Comparison of ENCODE assay signal across 10 mouse cellular contexts in the genomic region with DNA sequence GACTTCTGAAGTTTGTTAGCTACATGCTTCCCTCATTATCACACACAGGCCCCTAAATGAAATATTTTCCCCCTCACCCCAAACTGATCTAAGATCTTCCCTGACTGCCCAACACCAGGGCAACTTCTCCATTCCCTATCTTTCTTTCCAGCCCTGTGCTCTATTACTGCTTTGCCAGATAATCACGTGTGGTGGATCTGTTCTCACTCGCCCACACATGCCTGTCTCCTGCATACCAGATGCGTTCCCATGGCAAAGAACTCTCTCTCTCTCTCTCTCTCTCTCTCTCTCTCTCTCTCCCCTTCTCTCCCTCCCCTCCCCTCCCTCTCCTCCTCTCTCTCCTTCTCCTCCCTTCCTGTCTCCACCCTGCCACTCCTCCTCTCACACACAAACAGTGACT.
DNase-seq lines count a peak whose midpoint lies in the region; ATAC-seq and TF ChIP-seq lines count a peak whose summit lies in the region.
"Had no signal": no experiment of that assay in that cellular context is flagged by ENCODE, and none has a peak within 500 bp of the region (broad histone marks: within the 10 kb centered on the region; RNA-seq: fewer than 3 reads in every experiment).

No protein-coding gene starts in this region.

- 18% methylated on average over 3 of the region's 3 CpGs for WGBS in kidney, embryonic 16.5 days
- 22% methylated on average over 3 of the region's 3 CpGs for WGBS in embryonic facial prominence, embryonic 12.5 days
- WGBS in hindbrain, postnatal 0 days = 13% methylated on average over 3 of the region's 3 CpGs
- WGBS in midbrain, embryonic 15.5 days = 20% methylated on average over 3 of the region's 3 CpGs

- H3K36me3 ChIP-seq in kidney, embryonic 16.5 days (ENCODE audit: insufficient read depth, low read length) = no peaks in the 10 kb centered on the region
- no peaks in the 10 kb centered on the region for H3K36me3 ChIP-seq in embryonic facial prominence, embryonic 12.5 days
- no peaks in the 10 kb centered on the region for H3K36me3 ChIP-seq in hindbrain, postnatal 0 days (ENCODE audit: insufficient read depth, low read length)
- no peaks in the 10 kb centered on the region for H3K36me3 ChIP-seq in midbrain, embryonic 15.5 days (replicated peaks)

- H3K27me3 ChIP-seq in kidney, embryonic 16.5 days (ENCODE audit: insufficient read depth, low read length) = no peaks in the 10 kb centered on the region
- H3K27me3 ChIP-seq in embryonic facial prominence, embryonic 12.5 days = no peaks in the 10 kb centered on the region
- no peaks in the 10 kb centered on the region for H3K27me3 ChIP-seq in hindbrain, postnatal 0 days (ENCODE audit: insufficient read depth, low read length)
- H3K27me3 ChIP-seq in midbrain, embryonic 15.5 days (replicated peaks) = no peaks in the 10 kb centered on the region

- H3K4me3 ChIP-seq in kidney, embryonic 16.5 days (ENCODE audit: low read length) = no peak overlapping the region
- H3K4me3 ChIP-seq in embryonic facial prominence, embryonic 12.5 days = no peak overlapping the region
- H3K4me3 ChIP-seq in hindbrain, postnatal 0 days (ENCODE audit: low read length) = no peak overlapping the region
- H3K4me3 ChIP-seq in midbrain, embryonic 15.5 days = no peak overlapping the region

- peak; percentile 69; the same call in 1 of the 2 replicates for ATAC-seq in kidney, embryonic 16.5 days (ENCODE audit: low FRiP score, low TSS enrichment)
- peak; percentile 81 for ATAC-seq in embryonic facial prominence, embryonic 12.5 days (ENCODE audit: insufficient number of reproducible peaks, insufficient read depth, low FRiP score, low TSS enrichment)
- peak; percentile 66; the same call in 1 of the 2 replicates for ATAC-seq in hindbrain, postnatal 0 days
- ATAC-seq in midbrain, embryonic 15.5 days (replicated peaks) = 0 out of 2 replicates have a peak, but pooled peaks have one; percentile 48
- ATAC-seq: intestine, embryonic 16.5 days had no signal

- no peak overlapping the region for H3K4me2 ChIP-seq in kidney, embryonic 16.5 days (replicated peaks; ENCODE audit: low read depth, low read length)
- no peak overlapping the region for H3K4me2 ChIP-seq in embryonic facial prominence, embryonic 12.5 days (replicated peaks)
- H3K4me2 ChIP-seq in hindbrain, postnatal 0 days (ENCODE audit: low read depth, low read length) = no peak overlapping the region
- H3K4me2 ChIP-seq in midbrain, embryonic 15.5 days = no peak overlapping the region

- no peak for DNase-seq in kidney, adult 11 months
- DNase-seq in hindbrain, postnatal 0 days (ENCODE audit: low spot score) = peak; percentile 17
- DNase-seq in adrenal gland, postnatal 36 days = no peak
- DNase-seq in kidney, postnatal 14 days = no peak
- DNase-seq in urinary bladder, postnatal 36 days (ENCODE audit: low spot score in 2 of 2) = no peak
- DNase-seq: thymus, postnatal 25 days had no signal

- TF ChIP-seq CTCF in hindbrain, postnatal 0 days (IDR thresholded peaks at IDR 0.05; ENCODE audit: low read depth) = no peak

- H3K27ac ChIP-seq in kidney, embryonic 16.5 days (ENCODE audit: low read length) = no peak overlapping the region
- no peak overlapping the region for H3K27ac ChIP-seq in embryonic facial prominence, embryonic 12.5 days
- H3K27ac ChIP-seq in hindbrain, postnatal 0 days = no peak overlapping the region
- H3K27ac ChIP-seq in midbrain, embryonic 15.5 days = no peak overlapping the region

- no peaks in the 10 kb centered on the region for H3K4me1 ChIP-seq in kidney, embryonic 16.5 days (ENCODE audit: insufficient read depth, low read length)
- no peaks in the 10 kb centered on the region for H3K4me1 ChIP-seq in embryonic facial prominence, embryonic 12.5 days
- H3K4me1 ChIP-seq in hindbrain, postnatal 0 days (ENCODE audit: insufficient read depth, low read length) = no peaks in the 10 kb centered on the region
- no peaks in the 10 kb centered on the region for H3K4me1 ChIP-seq in midbrain, embryonic 15.5 days

- no peak overlapping the region for H3K9ac ChIP-seq in kidney, embryonic 16.5 days (replicated peaks; ENCODE audit: low read length)
- H3K9ac ChIP-seq in embryonic facial prominence, embryonic 12.5 days = no peak overlapping the region
- H3K9ac ChIP-seq in hindbrain, postnatal 0 days (replicated peaks; ENCODE audit: low read length) = no peak overlapping the region
- H3K9ac ChIP-seq in midbrain, embryonic 15.5 days = no peak overlapping the region

- H3K9me3 ChIP-seq in kidney, embryonic 16.5 days (ENCODE audit: low read length) = no peaks in the 10 kb centered on the region
- no peaks in the 10 kb centered on the region for H3K9me3 ChIP-seq in embryonic facial prominence, embryonic 12.5 days
- no peaks in the 10 kb centered on the region for H3K9me3 ChIP-seq in hindbrain, postnatal 0 days (ENCODE audit: low read length)
- no peaks in the 10 kb centered on the region for H3K9me3 ChIP-seq in midbrain, embryonic 15.5 days
